Mouse (Mus musculus) CH12.LX (cell line): ENCODE data around the gene Tns4. TPM values are rescaled to one million over a fixed set of nuclear protein-coding genes. Genes with fewer than 3 reads are reported as not detected.

Experiments used
- DNase-seq: peaks from one replicate; pipeline ENCODE4 v3.0.0-alpha.2; 2013; ENCODE audit errors: extremely low read depth
- H3K27ac ChIP-seq: 2 replicates; pipeline ENCODE4 v1.5.1; 2012; ENCODE audit warnings: low read depth, mild to moderate bottlenecking, control low read depth, moderate library complexity; ENCODE audit not compliant: insufficient read depth
- H3K27me3 ChIP-seq: replicated peaks from 2 replicates; pipeline ENCODE3; 2012; ENCODE audit warnings: inconsistent platforms
- H3K36me3 ChIP-seq, 2 experiments: replicated peaks in 1 of 2; 2 replicates each; pipeline versions ENCODE3 to v1.6.1; 2012; ENCODE audit warnings: inconsistent platforms in 1 of 2, low read length in 1 of 2, mild to moderate bottlenecking in 1 of 2, mixed read lengths in 1 of 2, moderate library complexity in 1 of 2; ENCODE audit not compliant: control insufficient read depth in 1 of 2, insufficient read depth in 1 of 2
- H3K4me1 ChIP-seq, 2 experiments: 2 replicates each; pipeline ENCODE4 v1.6.1; 2012; ENCODE audit warnings: inconsistent platforms in 1 of 2, moderate library complexity in 1 of 2; ENCODE audit not compliant: insufficient read depth in 2 of 2, control insufficient read depth in 1 of 2
- H3K4me2 ChIP-seq: 2 replicates; pipeline ENCODE4 v1.6.1; 2012; ENCODE audit warnings: low read depth, mild to moderate bottlenecking, control low read depth; ENCODE audit not compliant: poor library complexity, insufficient read depth, severe bottlenecking
- H3K4me3 ChIP-seq, 3 experiments: fragments of 150-350 bp in 1 of 3; sonication (generic) in 1 of 3; replicated peaks in 1 of 3; 2 replicates each; pipeline versions ENCODE3 to v1.5.1; 2011 to 2012; ENCODE audit warnings: low read depth in 2 of 3, low read length in 2 of 3, mild to moderate bottlenecking in 2 of 3, moderate library complexity in 2 of 3, control low read depth in 1 of 3, improper control_type of control experiment in 1 of 3, inconsistent platforms in 1 of 3, mixed read lengths in 1 of 3; ENCODE audit not compliant: poor library complexity in 1 of 3
- H3K79me2 ChIP-seq: replicated peaks from 2 replicates; pipeline ENCODE4 v1.6.1; 2012; ENCODE audit warnings: mild to moderate bottlenecking, moderate library complexity; ENCODE audit not compliant: control insufficient read depth, poor library complexity, insufficient read depth, severe bottlenecking; ENCODE audit errors: extremely low read depth
- H3K9ac ChIP-seq: 2 replicates; pipeline ENCODE4 v1.6.1; 2012; ENCODE audit warnings: low read depth, mild to moderate bottlenecking, control low read depth, moderate library complexity; ENCODE audit not compliant: insufficient read depth
- H3K9me3 ChIP-seq: replicated peaks from 2 replicates; pipeline ENCODE3; 2012; ENCODE audit warnings: low read length, inconsistent platforms, mixed read lengths
- BHLHE40 ChIP-seq: IDR thresholded peaks from 2 replicates; pipeline ENCODE4 v1.6.1; 2011; ENCODE audit warnings: mild to moderate bottlenecking, low read depth, low read length, improper control_type of control experiment
- CTCF ChIP-seq, 2 experiments: IDR thresholded peaks in 1 of 2; conservative IDR thresholded peaks in 1 of 2; 2 replicates each; pipeline ENCODE4 v1.5.1; 2011 to 2012; ENCODE audit warnings: low read depth in 2 of 2, low read length in 2 of 2, improper control_type of control experiment in 1 of 2, inconsistent platforms in 1 of 2, mild to moderate bottlenecking in 1 of 2, moderate library complexity in 1 of 2
- E2F4 ChIP-seq: IDR thresholded peaks from 2 replicates; pipeline ENCODE4 v1.6.1; 2011; ENCODE audit warnings: low read depth, low read length, improper control_type of control experiment; ENCODE audit not compliant: insufficient replicate concordance
- IRF4 ChIP-seq: IDR thresholded peaks from 2 replicates; pipeline ENCODE4 v1.6.1; 2014; ENCODE audit warnings: low read depth, mild to moderate bottlenecking, inconsistent platforms, low read length, improper control_type of control experiment
- JUND ChIP-seq: conservative IDR thresholded peaks from 2 replicates; pipeline ENCODE4 v1.6.1; 2011; ENCODE audit warnings: low read depth, low read length, improper control_type of control experiment
- KAT2A ChIP-seq: IDR thresholded peaks from 2 replicates; pipeline ENCODE4 v1.6.1; 2012; ENCODE audit warnings: low read length, improper control_type of control experiment, inconsistent platforms; ENCODE audit not compliant: insufficient replicate concordance
- NRF1 ChIP-seq: IDR thresholded peaks from 2 replicates; pipeline ENCODE4 v1.6.1; 2014; ENCODE audit warnings: low read depth, mild to moderate bottlenecking, inconsistent platforms, low read length, improper control_type of control experiment, moderate library complexity
- PAX5 ChIP-seq: IDR thresholded peaks from 2 replicates; pipeline ENCODE4 v1.6.1; 2012; ENCODE audit warnings: low read length, inconsistent platforms, mixed read lengths
- RAD21 ChIP-seq: IDR thresholded peaks from 2 replicates; pipeline ENCODE4 v1.6.1; 2011; ENCODE audit warnings: low read depth, mild to moderate bottlenecking, low read length, improper control_type of control experiment, moderate library complexity
- SIN3A ChIP-seq: IDR thresholded peaks from 2 replicates; pipeline ENCODE4 v1.6.1; 2012; ENCODE audit warnings: low read length, improper control_type of control experiment, inconsistent platforms
- SMC3 ChIP-seq: IDR thresholded peaks from 2 replicates; pipeline ENCODE4 v1.6.1; 2011; ENCODE audit warnings: low read depth, low read length, improper control_type of control experiment
- TBP ChIP-seq: conservative IDR thresholded peaks from 2 replicates; pipeline ENCODE4 v1.6.1; 2011; ENCODE audit warnings: low read depth, low read length, improper control_type of control experiment
- TCF12 ChIP-seq: IDR thresholded peaks from 2 replicates; pipeline ENCODE4 v1.6.1; 2014; ENCODE audit warnings: low read depth, mild to moderate bottlenecking, inconsistent platforms, low read length, improper control_type of control experiment
- USF1 ChIP-seq: IDR thresholded peaks from 2 replicates; pipeline ENCODE4 v1.6.1; 2014; ENCODE audit warnings: low read depth, mild to moderate bottlenecking, inconsistent platforms, low read length, improper control_type of control experiment
- ZKSCAN1 ChIP-seq: IDR thresholded peaks from 2 replicates; pipeline ENCODE4 v1.6.1; 2012; ENCODE audit warnings: low read depth, inconsistent platforms, low read length, improper control_type of control experiment, borderline replicate concordance
- ZNF384 ChIP-seq: IDR thresholded peaks from 2 replicates; pipeline ENCODE4 v1.6.1; 2012; ENCODE audit warnings: low read depth, low read length, improper control_type of control experiment, inconsistent platforms
- dilution Hi-C: fragments of 300-500 bp; cut with MboI; formaldehyde crosslinking; loops from 2 replicates; pipeline ENCODE4 v1.14.3; 2020; ENCODE audit warnings: low sequenced_read_pairs; ENCODE audit not compliant: extremely low pct_unique_long_range_greater_than_20kb, extremely low pct_ligation_motif_present
- in situ Hi-C: fragments of 300-500 bp; cut with MboI; formaldehyde crosslinking; loops from 3 replicates; pipeline ENCODE4 v1.14.3; 2019; ENCODE audit warnings: low sequenced_read_pairs, low pct_ligation_motif_present, low pct_unique_long_range_greater_than_20kb, mixed read lengths
- polyA plus RNA-seq: library from polyadenylated mRNA; unstranded; fragments of >175 nt; gene quantifications from 2 replicates; pipeline ENCODE4 v1.2.1, GENCODE M21; 2012; ENCODE audit warnings: low read depth; ENCODE audit not compliant: insufficient read length
- total RNA-seq, 2 experiments: library from RNA; depleted of rRNA; stranded (reverse); fragments of 300-350 nt in 1 of 2; fragments of >200 nt in 1 of 2; gene quantifications; 2 replicates each; pipeline ENCODE4 v1.2.3; 2012 to 2014

Tns4 gene
- total and polyA plus RNA-seq, 3 experiments: 0.04 to 0.11 TPM; not detected in 1

- Histone ChIP-seq H3K4me1 (peaks cover 2 to 11% of the 10 kb centered on the region in 2 experiments; a peak in 2 of 4 replicates), H3K27me3 (no peaks in the 10 kb centered on the region), H3K79me2 (no peaks in the 10 kb centered on the region), H3K9me3 (peaks cover 6% of the 10 kb centered on the region), H3K4me2 (no peak overlapping the region), H3K4me3 (no peak overlapping the region), H3K9ac (no peak overlapping the region), H3K36me3 (no peaks in the 10 kb centered on the region), H3K27ac (no peak overlapping the region)
- DNase-seq: no peak
- in situ Hi-C loops (no loop called here), dilution Hi-C loops (no loop called here)
- TF ChIP-seq USF1 (no peak), TBP (no peak), CTCF (conservative IDR thresholded peaks at IDR 0.05 in 1 of 2, IDR thresholded peaks at IDR 0.05 in 1 of 2; ENCODE audit: low read depth in 2 of 2, low read length in 2 of 2) (no peak), E2F4 (no peak)
Observed at GRCm38 (mm10) chr11:99108296-99108695, 19.2 kb upstream of the Tns4 start.

DNA sequence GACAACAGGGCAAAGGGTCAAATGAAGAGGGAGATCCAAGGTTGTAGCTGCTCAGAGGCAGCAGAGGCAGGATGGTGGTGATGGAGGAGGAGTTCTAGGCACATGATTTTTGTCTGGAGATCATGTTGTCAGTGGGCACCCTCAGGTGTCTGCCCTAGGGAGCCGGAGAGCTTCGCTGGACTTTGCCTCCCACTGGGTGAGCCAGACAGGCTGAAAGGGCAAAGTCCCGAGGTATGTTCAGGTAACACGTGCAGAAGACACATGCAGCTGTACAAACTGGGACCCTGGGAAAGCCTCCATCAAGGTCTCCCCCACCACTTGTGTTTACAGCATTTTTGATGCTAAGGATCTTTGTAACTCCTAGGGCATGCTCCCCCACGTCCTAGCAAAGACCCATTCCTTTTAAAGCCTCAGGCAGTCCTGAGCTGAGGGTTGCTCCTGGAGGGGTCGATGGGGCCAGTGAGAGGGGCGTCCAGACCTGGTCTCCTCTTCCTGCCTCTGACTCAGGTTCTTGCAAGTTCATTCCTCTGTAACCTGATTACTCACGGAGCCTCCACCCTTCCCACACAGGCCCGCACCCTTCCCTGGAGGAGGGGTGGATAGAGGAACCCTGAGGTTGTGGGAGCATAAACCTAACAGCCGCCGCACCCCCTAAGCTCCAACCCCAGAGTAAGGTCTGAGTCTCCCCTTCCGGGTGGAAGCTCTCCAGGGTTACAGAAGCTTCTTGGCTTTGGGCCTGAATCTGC lies 17.0 kb upstream of the Tns4 start:
- no peaks in the 10 kb centered on the region for H3K27me3 ChIP-seq
- peaks cover 1 to 9% of the 10 kb centered on the region in 2 experiments; a peak in 2 of 4 replicates for H3K4me1 ChIP-seq
- dilution Hi-C loops (no loop called here), in situ Hi-C loops (no loop called here)
- H3K36me3 ChIP-seq: no peaks in the 10 kb centered on the region
- H3K4me3 ChIP-seq: no peak overlapping the region
- no peak for DNase-seq
- H3K4me2 ChIP-seq: no peak overlapping the region
- TF ChIP-seq TCF12 (no peak), SIN3A (no peak), BHLHE40 (no peak), ZKSCAN1 (no peak), PAX5 (no peak), JUND (no peak), RAD21 (no peak), E2F4 (no peak), NRF1 (no peak), IRF4 (no peak), KAT2A (no peak), SMC3 (no peak), ZNF384 (no peak), CTCF (conservative IDR thresholded peaks at IDR 0.05 in 1 of 2, IDR thresholded peaks at IDR 0.05 in 1 of 2; ENCODE audit: low read depth in 2 of 2, low read length in 2 of 2) (no peak)
- H3K9ac ChIP-seq: no peak overlapping the region
- H3K27ac ChIP-seq: no peak overlapping the region
- H3K9me3 ChIP-seq: peaks cover 6% of the 10 kb centered on the region
- no peaks in the 10 kb centered on the region for H3K79me2 ChIP-seq
